Mouse (Mus musculus) MN1 (cell line): ENCODE results near the gene Cox5b.
A peak's percentile ranks its signal among the peaks of the same experiment; 100 is the strongest.
"Not testable (repeated sequence)": the region's sequence is repeated elsewhere in the genome, so short reads cannot be mapped to it uniquely, and the experiment has no call there.

Source experiments
- DNase-seq: peaks from one replicate; pipeline ENCODE4 v3.0.0-alpha.2; 2016; ENCODE audit warnings: low spot score

Gene Cox5b

GRCm38 (mm10) chr1:36691271-36692155 lies at the start of gene Cox5b:
Cox5b (plus strand) TSS chr1:36691449.
- DNase-seq = peak; percentile 99

- DNase-seq = no peak
These were observed 47.2 kb upstream of the Cox5b start for GRCm38 (mm10) chr1:36643957-36644614.

- DNase-seq = no peak
These were observed 46.6 kb upstream of the Cox5b start for GRCm38 (mm10) chr1:36644615-36645007.

GRCm38 (mm10) chr1:36646285-36646684 lies 45.0 kb upstream of the Cox5b start:
- no peak for DNase-seq

- no peak for DNase-seq
These were observed 43.6 kb upstream of the Cox5b start for GRCm38 (mm10) chr1:36647631-36648030.

GRCm38 (mm10) chr1:36655039-36655438 lies 36.2 kb upstream of the Cox5b start:
- no peak for DNase-seq

- DNase-seq = no peak
These were observed 35.0 kb upstream of the Cox5b start for GRCm38 (mm10) chr1:36656233-36656632.

- no peak for DNase-seq
These were observed 33.4 kb upstream of the Cox5b start for GRCm38 (mm10) chr1:36657658-36658415.

- DNase-seq = no peak
These were observed 32.4 kb upstream of the Cox5b start for GRCm38 (mm10) chr1:36658621-36659399.

- peak; percentile 34 for DNase-seq
These were observed 26.8 kb upstream of the Cox5b start for GRCm38 (mm10) chr1:36664457-36664856.

GRCm38 (mm10) chr1:36665165-36665723 lies 26.0 kb upstream of the Cox5b start:
- DNase-seq = no peak

- DNase-seq = no peak
These were observed 25.3 kb upstream of the Cox5b start for GRCm38 (mm10) chr1:36665934-36666333.

GRCm38 (mm10) chr1:36668007-36668406 lies 23.2 kb upstream of the Cox5b start:
- not testable (repeated sequence) for DNase-seq

GRCm38 (mm10) chr1:36670256-36670655 lies 21.0 kb upstream of the Cox5b start:
- DNase-seq = no peak

GRCm38 (mm10) chr1:36671260-36671659 lies 20.0 kb upstream of the Cox5b start:
- no peak for DNase-seq

- no peak for DNase-seq
These were observed 18.4 kb upstream of the Cox5b start for GRCm38 (mm10) chr1:36672648-36673350.

- DNase-seq = no peak
These were observed 16.3 kb upstream of the Cox5b start for GRCm38 (mm10) chr1:36674936-36675335.

- DNase-seq = no peak
These were observed 10.4 kb upstream of the Cox5b start for GRCm38 (mm10) chr1:36680893-36681292.

GRCm38 (mm10) chr1:36682620-36683355 lies 8.5 kb upstream of the Cox5b start, which contains the start of gene Fam178b:
Fam178b (minus strand) TSS chr1:36683183.
- DNase-seq = no peak
